Mouse (Mus musculus) MEL (cell line): ENCODE results near the gene Acaca. TPM values are rescaled to one million over a fixed set of nuclear protein-coding genes. Genes with fewer than 3 reads are reported as not detected.

Source experiments
- DNase-seq: peaks from one replicate; pipeline ENCODE4 v3.0.0; 2011; ENCODE audit warnings: low read depth, low spot score
- H3K27ac ChIP-seq: 2 replicates; pipeline ENCODE4 v1.5.1; 2012; ENCODE audit warnings: low read depth, mild to moderate bottlenecking, control low read depth, low read length, moderate library complexity; ENCODE audit not compliant: control insufficient read depth
- H3K27me3 ChIP-seq, 2 experiments: fragments of 150-350 bp in 1 of 2; sonication (generic) in 1 of 2; 2 replicates each; pipeline ENCODE4 v1.6.1; 2012; ENCODE audit warnings: low read length in 2 of 2, mild to moderate bottlenecking in 2 of 2, improper control_type of control experiment in 1 of 2, moderate library complexity in 1 of 2; ENCODE audit not compliant: insufficient read depth in 2 of 2, control insufficient read depth in 1 of 2
- H3K36me3 ChIP-seq, 2 experiments: 2 replicates each; pipeline ENCODE4 v1.6.1; 2012 to 2014; ENCODE audit warnings: low read length in 2 of 2, improper control_type of control experiment in 1 of 2, inconsistent platforms in 1 of 2, mild to moderate bottlenecking in 1 of 2; ENCODE audit not compliant: insufficient read depth in 2 of 2, control insufficient read depth in 1 of 2
- H3K4me1 ChIP-seq, 2 experiments: fragments of 150-350 bp in 1 of 2; sonication (generic) in 1 of 2; 2 replicates each; pipeline ENCODE4 v1.6.1; 2012; ENCODE audit warnings: low read length in 2 of 2, improper control_type of control experiment in 1 of 2, mild to moderate bottlenecking in 1 of 2; ENCODE audit not compliant: insufficient read depth in 2 of 2, control insufficient read depth in 1 of 2
- H3K4me3 ChIP-seq, 2 experiments: fragments of 150-350 bp in 1 of 2; sonication (generic) in 1 of 2; 2 replicates each; pipeline ENCODE4 v1.5.1; 2012; ENCODE audit warnings: low read depth in 2 of 2, low read length in 2 of 2, mild to moderate bottlenecking in 2 of 2, moderate library complexity in 2 of 2, control low read depth in 1 of 2, improper control_type of control experiment in 1 of 2; ENCODE audit not compliant: control insufficient read depth in 1 of 2, insufficient read depth in 1 of 2
- H3K79me2 ChIP-seq: 2 replicates; pipeline ENCODE4 v1.6.1; 2012; ENCODE audit warnings: mild to moderate bottlenecking, low read length, moderate library complexity; ENCODE audit not compliant: control insufficient read depth, poor library complexity, insufficient read depth
- H3K9ac ChIP-seq: 2 replicates; pipeline ENCODE4 v1.6.1; 2012; ENCODE audit warnings: low read depth, mild to moderate bottlenecking, control low read depth, low read length, moderate library complexity; ENCODE audit not compliant: control insufficient read depth, poor library complexity, severe bottlenecking
- H3K9me3 ChIP-seq: fragments of 150-350 bp; sonication (generic); replicated peaks from 2 replicates; pipeline ENCODE4 v1.6.1; 2012; ENCODE audit warnings: mild to moderate bottlenecking, low read length, improper control_type of control experiment, moderate library complexity; ENCODE audit not compliant: insufficient read depth
- BHLHE40 ChIP-seq: IDR thresholded peaks from 2 replicates; pipeline ENCODE4 v1.6.1; 2012; ENCODE audit warnings: low read depth, mild to moderate bottlenecking, inconsistent platforms, low read length, improper control_type of control experiment, borderline replicate concordance
- CHD2 ChIP-seq: IDR thresholded peaks from 2 replicates; pipeline ENCODE4 v1.6.1; 2011; ENCODE audit warnings: low read length, improper control_type of control experiment
- CTCF ChIP-seq, 3 experiments: IDR thresholded peaks in 2 of 3; conservative IDR thresholded peaks in 1 of 3; 2 replicates each; pipeline ENCODE4 v1.5.1; 2011 to 2012; ENCODE audit warnings: low read length in 3 of 3, low read depth in 2 of 3, mild to moderate bottlenecking in 2 of 3, improper control_type of control experiment in 1 of 3, inconsistent platforms in 1 of 3, mixed read lengths in 1 of 3, moderate library complexity in 1 of 3; ENCODE audit not compliant: control insufficient read depth in 1 of 3, insufficient read depth in 1 of 3, poor library complexity in 1 of 3, severe bottlenecking in 1 of 3
- ELF1 ChIP-seq: IDR thresholded peaks from 2 replicates; pipeline ENCODE4 v1.6.1; 2014; ENCODE audit warnings: low read depth, mild to moderate bottlenecking, inconsistent platforms, low read length, improper control_type of control experiment, moderate library complexity
- EP300 ChIP-seq, 2 experiments: IDR thresholded peaks; 2 replicates each; pipeline ENCODE4 v1.6.1; 2011; ENCODE audit warnings: improper control_type of control experiment in 2 of 2, low read length in 2 of 2, low read depth in 1 of 2, mild to moderate bottlenecking in 1 of 2
- ETS1 ChIP-seq: IDR thresholded peaks from 2 replicates; pipeline ENCODE4 v1.6.1; 2012; ENCODE audit warnings: low read depth, mild to moderate bottlenecking, inconsistent platforms, low read length, improper control_type of control experiment, moderate library complexity
- GATA1 ChIP-seq: IDR thresholded peaks from 2 replicates; pipeline ENCODE4 v1.6.1; 2011; ENCODE audit warnings: low read depth, low read length, improper control_type of control experiment
- JUND ChIP-seq: IDR thresholded peaks from 2 replicates; pipeline ENCODE4 v1.6.1; 2011; ENCODE audit warnings: low read depth, mild to moderate bottlenecking, improper control_type of control experiment, low read length
- MAX ChIP-seq: IDR thresholded peaks from 2 replicates; pipeline ENCODE4 v1.6.1; 2011; ENCODE audit warnings: low read length, improper control_type of control experiment
- MYB ChIP-seq: IDR thresholded peaks from 2 replicates; pipeline ENCODE4 v1.6.1; 2011; ENCODE audit warnings: mild to moderate bottlenecking, low read depth, low read length, improper control_type of control experiment
- NELFE ChIP-seq: IDR thresholded peaks from 2 replicates; pipeline ENCODE4 v1.6.1; 2011; ENCODE audit warnings: low read depth, low read length, improper control_type of control experiment
- RAD21 ChIP-seq: IDR thresholded peaks from 2 replicates; pipeline ENCODE4 v1.6.1; 2011; ENCODE audit warnings: mild to moderate bottlenecking, low read depth, low read length, improper control_type of control experiment
- RCOR1 ChIP-seq: IDR thresholded peaks from 2 replicates; pipeline ENCODE4 v1.6.1; 2012; ENCODE audit warnings: low read depth, mild to moderate bottlenecking, inconsistent platforms, low read length, improper control_type of control experiment
- SIN3A ChIP-seq: IDR thresholded peaks from 2 replicates; pipeline ENCODE4 v1.6.1; 2012; ENCODE audit warnings: low read length, improper control_type of control experiment, inconsistent platforms
- SMC3 ChIP-seq: IDR thresholded peaks from 2 replicates; pipeline ENCODE4 v1.6.1; 2011; ENCODE audit warnings: low read depth, low read length, improper control_type of control experiment
- TAL1 ChIP-seq: IDR thresholded peaks from 2 replicates; pipeline ENCODE4 v1.6.1; 2012; ENCODE audit warnings: mild to moderate bottlenecking, inconsistent platforms, low read length, moderate library complexity, mixed read lengths
- TBP ChIP-seq: IDR thresholded peaks from 2 replicates; pipeline ENCODE4 v1.8.0; 2011; ENCODE audit warnings: low read depth, low read length, improper control_type of control experiment
- TCF12 ChIP-seq: IDR thresholded peaks from 2 replicates; pipeline ENCODE4 v1.6.1; 2014; ENCODE audit warnings: low read depth, mild to moderate bottlenecking, inconsistent platforms, low read length, improper control_type of control experiment, moderate library complexity
- UBTF ChIP-seq: IDR thresholded peaks from 2 replicates; pipeline ENCODE4 v1.6.1; 2012; ENCODE audit warnings: low read depth, mild to moderate bottlenecking, inconsistent platforms, low read length, improper control_type of control experiment, moderate library complexity, borderline replicate concordance; ENCODE audit not compliant: insufficient read depth
- USF1 ChIP-seq: IDR thresholded peaks from 2 replicates; pipeline ENCODE4 v1.6.1; 2014; ENCODE audit warnings: low read depth, mild to moderate bottlenecking, inconsistent platforms, low read length, improper control_type of control experiment, moderate library complexity
- polyA plus RNA-seq, 2 experiments: library from polyadenylated mRNA; stranded (reverse) in 1 of 2; unstranded in 1 of 2; fragments of >175 nt in 1 of 2; fragments of >200 nt in 1 of 2; gene quantifications; 2 replicates each; pipeline versions ENCODE4 v1.2.1 to v1.2.4; 2012; ENCODE audit warnings: low replicate concordance in 2 of 2, low read depth in 1 of 2; ENCODE audit not compliant: insufficient read length in 2 of 2, insufficient read depth in 1 of 2, missing spikeins in 1 of 2
- total RNA-seq: library from RNA; depleted of rRNA; stranded (reverse); fragments of 300-350 nt; gene quantifications from 2 replicates; pipeline ENCODE4 v1.2.3, GENCODE M21; 2012; rRNA removed

Acaca gene
- total and polyA plus RNA-seq, 3 experiments = 32.0 to 52.0 (median 33.9) TPM

DNA sequence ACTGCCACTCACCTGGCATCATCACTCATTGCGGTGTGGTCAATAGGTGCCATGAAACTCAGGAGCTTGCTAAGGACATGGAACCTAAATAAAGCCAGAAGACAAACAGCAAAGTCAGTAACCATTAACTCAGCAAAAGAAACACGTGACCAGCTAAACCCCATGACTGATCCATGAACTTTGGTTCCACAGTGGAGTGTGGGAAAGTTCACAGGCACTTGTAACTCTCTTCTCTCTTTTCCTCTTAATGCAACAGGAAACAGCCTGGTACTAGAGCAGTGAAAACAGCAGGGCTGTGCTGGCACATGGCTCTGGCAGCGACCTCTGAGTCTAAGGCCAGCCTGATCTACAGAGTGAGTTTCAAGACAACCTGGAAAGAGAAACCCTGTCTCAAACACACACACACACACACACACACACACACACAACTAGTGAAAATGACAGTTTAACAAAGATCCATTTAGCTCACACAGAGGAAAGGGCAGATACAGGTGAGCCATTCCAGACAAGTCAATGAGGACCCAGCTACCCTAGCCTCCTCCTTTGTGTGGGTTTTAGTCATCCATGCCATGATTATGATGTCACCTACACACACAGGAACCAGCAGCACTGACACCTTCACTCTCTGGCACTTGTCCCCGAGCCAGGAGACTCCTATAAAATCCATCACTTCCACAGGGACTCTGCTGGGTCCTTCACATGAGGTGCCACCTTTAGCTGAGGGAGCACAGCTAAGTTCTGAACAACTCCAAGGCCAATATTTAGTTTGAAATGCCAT is 313.3 kb downstream of the Acaca start:
- no peak overlapping the region for H3K27ac ChIP-seq
- peaks cover 6 to 66% of the 10 kb centered on the region in 2 experiments for H3K36me3 ChIP-seq
- H3K79me2 ChIP-seq = no peaks in the 10 kb centered on the region

More for the DNA sequence above, 313.3 kb downstream of the Acaca start:
- H3K27me3 ChIP-seq = no peaks in the 10 kb centered on the region
- no peak overlapping the region for H3K4me3 ChIP-seq
- H3K9me3 ChIP-seq = no peaks in the 10 kb centered on the region
- no peak overlapping the region for H3K9ac ChIP-seq
- DNase-seq = no peak
- TF ChIP-seq CHD2 (no peak), ELF1 (no peak), TAL1 (no peak), UBTF (no peak), CTCF (IDR thresholded peaks at IDR 0.05 in 2 of 3, conservative IDR thresholded peaks at IDR 0.05 in 1 of 3; ENCODE audit: control insufficient read depth in 1 of 3, insufficient read depth in 1 of 3, low read depth in 2 of 3, low read length in 3 of 3, poor library complexity in 1 of 3, severe bottlenecking in 1 of 3) (no peak), SMC3 (no peak), EP300 (IDR thresholded peaks at IDR 0.05; ENCODE audit: low read depth in 1 of 2, low read length in 2 of 2) (no peak), RCOR1 (no peak), MYB (no peak), GATA1 (no peak), BHLHE40 (no peak), JUND (no peak), TBP (no peak), NELFE (no peak), RAD21 (no peak), MAX (no peak), ETS1 (no peak), TCF12 (no peak), SIN3A (no peak), USF1 (no peak)
- peaks cover 0 to 5% of the 10 kb centered on the region in 2 experiments; a peak in 2 of 4 replicates for H3K4me1 ChIP-seq

Other genes with a start within 250 kb of the Acaca start
- gene Ddx52, start 187.6 kb upstream of the Acaca start, total RNA-seq = 57.0 and 58.6 TPM in 2 replicates
- 10 to 100 TPM in 1 of 2 experiments, not detected in 1; 48.2 TPM for gene Ddx52, start 187.6 kb upstream of the Acaca start, polyA plus RNA-seq
- 22.8 and 24.7 TPM in 2 replicates for gene Synrg, start 165.2 kb upstream of the Acaca start, total RNA-seq
- gene Synrg, start 165.2 kb upstream of the Acaca start, polyA plus RNA-seq = 10 to 100 TPM; 26.4 to 75.3 TPM
- gene Dusp14, start 60.4 kb upstream of the Acaca start, total RNA-seq = 6.6 and 7.9 TPM in 2 replicates
- gene Dusp14, start 60.4 kb upstream of the Acaca start, polyA plus RNA-seq = 1 to 10 TPM in 1 of 2 experiments, not detected in 1; 9.7 TPM
- 32.3 and 37.8 TPM in 2 replicates for gene Tada2a, start 72 bp upstream of the Acaca start, total RNA-seq
- 10 to 100 TPM in 1 of 2 experiments, not detected in 1; 35.9 TPM for gene Tada2a, start 72 bp upstream of the Acaca start, polyA plus RNA-seq
- not detected in 2 replicates for gene Gm11437, start 37.8 kb downstream of the Acaca start, total RNA-seq
- gene Gm11437, start 37.8 kb downstream of the Acaca start, polyA plus RNA-seq = not detected